Mouse (Mus musculus) ES-E14 (cell line): ENCODE results near the gene Me1.

Experiments
- CHD2 ChIP-seq: IDR thresholded peaks from 2 replicates; pipeline ENCODE4 v1.6.1; 2014; ENCODE audit warnings: mild to moderate bottlenecking, low read depth, low read length, inconsistent platforms
- HCFC1 ChIP-seq: IDR thresholded peaks from 2 replicates; pipeline ENCODE4 v1.6.1; 2012; ENCODE audit warnings: low read length, inconsistent platforms, borderline replicate concordance; ENCODE audit not compliant: insufficient read depth
- MAFK ChIP-seq: IDR thresholded peaks from 2 replicates; pipeline ENCODE4 v1.6.1; 2014; ENCODE audit warnings: mild to moderate bottlenecking, low read depth, low read length, inconsistent platforms; ENCODE audit not compliant: insufficient read depth
- ZC3H11A ChIP-seq: IDR thresholded peaks from 2 replicates; pipeline ENCODE4 v1.6.1; 2012; ENCODE audit warnings: low read depth, mild to moderate bottlenecking, inconsistent platforms, low read length, borderline replicate concordance
- ZNF384 ChIP-seq: IDR thresholded peaks from 2 replicates; pipeline ENCODE4 v1.6.1; 2012; ENCODE audit warnings: low read depth, low read length, inconsistent platforms

DNA sequence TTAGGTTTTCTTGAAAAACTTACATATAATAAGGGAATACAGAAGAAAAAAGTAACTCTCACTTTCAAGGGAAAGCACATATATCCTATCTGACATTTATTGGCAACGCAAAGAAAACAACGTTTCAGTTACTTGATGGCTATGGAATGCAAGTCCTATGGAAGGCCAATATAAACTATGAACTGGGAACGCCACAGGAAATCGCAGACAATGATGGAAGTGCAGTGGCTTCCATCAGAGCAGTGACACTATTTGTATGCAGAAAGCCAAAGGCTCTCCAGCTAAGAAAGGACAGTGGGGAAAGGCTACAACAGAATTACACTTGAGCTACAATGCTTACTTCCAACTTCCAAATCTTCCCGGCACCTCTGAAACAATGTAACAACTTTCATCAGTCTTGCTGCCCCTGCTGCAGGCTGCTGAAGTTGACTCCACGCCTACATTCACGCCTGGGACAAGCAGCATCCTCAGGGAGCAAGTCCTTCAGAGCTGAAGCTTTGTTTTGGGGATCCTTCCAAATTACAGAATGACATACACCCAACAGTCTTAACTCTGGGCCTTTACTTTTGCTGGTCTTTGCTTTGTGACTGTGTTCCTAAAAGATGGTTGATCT is 28.5 kb downstream of the Me1 start:
- no peak for TF ChIP-seq MAFK
- no peak for TF ChIP-seq HCFC1
- TF ChIP-seq ZNF384 = no peak
- TF ChIP-seq ZC3H11A = no peak
- no peak for TF ChIP-seq CHD2
